Mouse (Mus musculus) adrenal gland, adult 8-10 months (tissue): ENCODE results near the gene Fgfbp1. TPM values are rescaled to one million over a fixed set of nuclear protein-coding genes. Genes with fewer than 3 reads are reported as not detected.

ENCODE experiments used
- DNase-seq: peaks from one replicate; pipeline ENCODE4 v3.0.0; 2022
- total RNA-seq, 4 experiments: library from RNA; stranded (reverse); gene quantifications; 2 replicates each; pipeline ENCODE4 v1.2.4; 2022

Gene Fgfbp1
- not detected for total RNA-seq

GRCm38 (mm10) chr5:43981620-43982019, at the start of gene Fgfbp1:
Fgfbp1 (minus strand) TSS chr5:43981779.
- no peak for DNase-seq

GRCm38 (mm10) chr5:43998295-43998989, 16.9 kb upstream of the Fgfbp1 start:
- no peak for DNase-seq

DNA sequence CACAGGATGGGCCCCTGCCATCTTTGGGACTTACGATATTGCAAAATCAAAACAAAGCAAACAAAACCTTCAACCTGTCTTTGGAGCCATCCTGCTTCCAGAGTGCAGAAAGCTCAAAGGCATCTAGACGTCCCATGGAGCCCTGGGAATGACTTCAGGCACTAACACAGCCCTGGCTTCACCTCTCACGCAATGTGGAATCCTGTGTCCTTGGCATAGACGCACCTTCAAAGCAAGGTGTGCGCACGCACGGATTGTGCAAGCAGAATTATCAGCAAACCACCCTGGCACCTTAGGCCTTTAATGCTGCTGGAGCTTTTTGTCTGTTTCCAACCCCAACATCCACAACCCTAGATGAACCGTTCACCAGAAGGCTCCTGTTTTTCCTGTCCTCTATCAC, 16.0 kb upstream of the Fgfbp1 start:
- no peak for DNase-seq

- no peak for DNase-seq
Measured at GRCm38 (mm10) chr5:43996162-43996561, 14.6 kb upstream of the Fgfbp1 start.

DNA sequence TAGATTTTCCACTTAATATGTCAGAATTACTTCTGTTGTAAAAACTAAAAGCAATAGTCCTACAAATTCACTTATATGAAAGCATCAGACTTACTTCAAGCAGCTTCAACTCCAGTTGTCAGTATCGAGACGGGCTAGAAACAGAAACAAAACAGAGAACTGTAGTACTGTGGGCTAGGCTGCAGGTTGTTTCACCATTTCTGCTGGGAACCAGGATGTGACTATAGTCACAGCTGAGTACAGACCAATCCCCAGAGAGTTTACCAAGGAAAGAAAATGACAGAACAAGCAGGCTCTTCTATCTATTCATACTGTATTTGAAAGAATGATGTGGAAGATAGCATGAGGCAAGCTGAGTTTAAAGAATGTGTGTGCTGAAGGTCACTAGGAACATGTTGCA, 13.4 kb upstream of the Fgfbp1 start:
- no peak for DNase-seq

DNA sequence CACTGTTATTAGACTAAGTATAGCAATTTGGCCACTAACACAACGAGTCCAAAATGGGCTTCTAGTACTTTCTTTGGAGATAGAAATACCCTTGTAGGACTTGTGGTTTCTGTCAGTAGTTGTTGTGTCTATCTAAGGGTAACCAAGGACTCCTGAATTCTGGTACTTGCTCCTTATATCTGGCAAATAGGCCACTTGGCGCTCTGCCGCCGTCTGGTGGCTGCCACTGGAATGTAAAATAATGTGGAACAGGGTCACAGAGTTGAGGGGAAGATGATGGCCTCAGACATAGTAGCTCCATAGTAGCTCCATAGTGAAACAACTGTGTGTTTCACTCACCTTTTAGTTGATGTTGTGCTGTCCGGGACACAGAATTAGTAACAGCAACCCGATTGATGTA, 8.7 kb upstream of the Fgfbp1 start:
- peak; percentile 37 for DNase-seq

DNA sequence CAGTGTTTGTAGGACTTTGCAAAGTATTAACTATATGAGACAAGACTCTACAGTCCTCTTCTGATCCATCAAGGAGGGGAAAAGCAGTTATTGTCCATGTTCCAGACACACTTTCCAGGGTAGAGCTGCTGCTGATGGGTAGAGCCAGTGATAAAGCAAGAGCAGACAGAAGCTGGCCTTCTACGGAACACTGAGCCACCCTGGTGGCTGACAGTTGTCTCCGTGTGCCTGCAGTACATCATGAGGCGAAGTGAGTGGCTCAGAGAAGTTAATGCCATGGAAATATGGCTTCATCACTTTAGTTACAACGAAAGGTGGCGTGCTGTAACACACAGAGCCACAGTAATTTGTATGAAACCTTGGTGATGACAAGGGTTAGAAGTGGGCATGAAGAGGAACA, 7.4 kb upstream of the Fgfbp1 start:
- DNase-seq, result no peak

- DNase-seq, result no peak
Measured at GRCm38 (mm10) chr5:43986212-43986611, 4.6 kb upstream of the Fgfbp1 start.

DNA sequence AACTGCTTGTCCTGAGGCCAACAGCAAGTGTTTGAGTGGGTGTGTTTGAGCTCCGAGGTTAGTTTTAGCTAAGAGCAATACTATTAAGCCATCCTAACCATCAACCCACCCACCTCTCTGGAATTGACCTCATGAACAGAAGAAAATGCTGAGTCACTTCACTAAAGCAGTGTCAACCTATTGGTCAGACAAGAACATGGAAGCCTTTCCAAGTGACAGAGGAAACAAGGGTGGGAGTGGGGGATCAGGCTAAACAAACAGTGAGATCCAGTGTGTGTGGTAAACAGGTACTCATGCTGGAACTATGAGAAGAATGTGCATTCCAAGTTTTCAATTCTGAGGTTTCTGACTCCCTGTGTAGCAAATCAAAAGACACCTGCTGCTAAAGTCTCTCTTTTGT, 1.3 kb upstream of the Fgfbp1 start:
- DNase-seq, result no peak

DNA sequence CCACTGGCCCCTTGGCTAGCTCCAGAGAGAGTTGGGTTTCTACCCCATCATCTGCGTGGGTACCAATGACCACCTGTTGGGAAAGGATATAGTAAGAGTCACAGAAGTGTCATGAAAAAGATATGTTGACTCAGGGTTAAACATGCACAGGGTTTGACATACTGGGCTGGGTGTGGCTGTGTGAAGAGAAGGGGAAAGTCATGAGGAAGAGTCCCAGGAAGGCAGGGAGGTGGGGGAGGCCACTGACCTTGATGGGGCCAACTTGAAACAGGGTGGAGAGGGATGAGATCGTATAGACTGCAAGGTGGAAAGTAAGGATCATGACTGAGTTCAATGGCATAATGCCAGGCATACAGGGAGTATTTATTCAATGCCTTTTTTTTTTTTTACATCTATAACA, 1.2 kb downstream of the Fgfbp1 start:
- DNase-seq, result no peak

GRCm38 (mm10) chr5:43976821-43977561, 4.6 kb downstream of the Fgfbp1 start:
- no peak for DNase-seq

- DNase-seq, result no peak
Measured at GRCm38 (mm10) chr5:43974166-43974565, 7.4 kb downstream of the Fgfbp1 start.

GRCm38 (mm10) chr5:43971156-43971555, 10.4 kb downstream of the Fgfbp1 start:
- no peak for DNase-seq

- DNase-seq, result no peak
Measured at GRCm38 (mm10) chr5:43970532-43970931, 11.0 kb downstream of the Fgfbp1 start.

DNA sequence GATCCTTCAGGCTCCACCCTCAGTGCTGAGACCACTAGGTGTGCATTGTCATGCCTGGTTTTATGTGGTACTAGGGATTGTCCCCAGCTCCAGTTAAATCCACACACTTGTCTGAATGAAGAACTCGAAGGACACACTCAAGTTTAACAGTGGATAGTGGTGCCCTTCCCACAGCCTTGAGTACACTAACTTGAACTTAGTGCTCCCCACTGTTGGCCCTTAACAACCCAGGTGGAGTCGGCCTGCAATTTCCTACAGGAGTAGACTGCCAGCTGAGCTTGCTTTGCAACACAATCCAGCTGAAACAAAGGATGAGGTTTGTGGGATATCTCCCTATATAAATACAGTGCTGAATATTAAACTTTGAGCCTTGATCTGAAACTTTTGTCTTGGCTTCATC, 12.9 kb downstream of the Fgfbp1 start:
- DNase-seq, result no peak

GRCm38 (mm10) chr5:43961056-43961455, 20.5 kb downstream of the Fgfbp1 start:
- no peak for DNase-seq

GRCm38 (mm10) chr5:43959884-43960440, 21.6 kb downstream of the Fgfbp1 start:
- DNase-seq, result no peak

- no peak for DNase-seq
Measured at GRCm38 (mm10) chr5:43953241-43953640, 28.3 kb downstream of the Fgfbp1 start.

DNA sequence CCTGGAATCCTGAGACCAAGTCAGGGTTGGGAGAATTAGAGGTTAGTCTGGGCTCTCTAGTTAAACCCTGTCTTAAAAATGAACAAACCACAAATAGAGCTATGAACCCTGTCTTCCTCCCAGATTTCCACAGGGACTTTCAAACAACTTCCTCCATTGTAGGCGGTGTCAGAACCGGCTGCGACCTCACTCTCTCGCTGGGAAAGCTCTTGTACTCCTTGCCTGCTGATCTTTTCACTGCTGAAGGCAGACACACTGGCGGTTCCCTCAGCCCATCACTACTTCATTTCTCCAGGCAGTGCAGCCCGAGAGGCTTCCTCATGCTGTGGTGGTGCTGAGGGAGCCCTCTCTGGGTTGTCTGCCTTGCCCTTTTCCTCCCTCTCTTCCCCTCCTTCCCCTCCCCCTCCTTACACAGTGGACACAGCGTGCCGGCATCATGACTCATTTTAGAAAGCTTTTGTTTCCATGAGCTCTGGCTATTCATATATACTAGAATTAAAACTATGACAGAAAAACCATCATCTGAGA, 32.8 kb downstream of the Fgfbp1 start:
- DNase-seq, result peak; percentile 5

DNA sequence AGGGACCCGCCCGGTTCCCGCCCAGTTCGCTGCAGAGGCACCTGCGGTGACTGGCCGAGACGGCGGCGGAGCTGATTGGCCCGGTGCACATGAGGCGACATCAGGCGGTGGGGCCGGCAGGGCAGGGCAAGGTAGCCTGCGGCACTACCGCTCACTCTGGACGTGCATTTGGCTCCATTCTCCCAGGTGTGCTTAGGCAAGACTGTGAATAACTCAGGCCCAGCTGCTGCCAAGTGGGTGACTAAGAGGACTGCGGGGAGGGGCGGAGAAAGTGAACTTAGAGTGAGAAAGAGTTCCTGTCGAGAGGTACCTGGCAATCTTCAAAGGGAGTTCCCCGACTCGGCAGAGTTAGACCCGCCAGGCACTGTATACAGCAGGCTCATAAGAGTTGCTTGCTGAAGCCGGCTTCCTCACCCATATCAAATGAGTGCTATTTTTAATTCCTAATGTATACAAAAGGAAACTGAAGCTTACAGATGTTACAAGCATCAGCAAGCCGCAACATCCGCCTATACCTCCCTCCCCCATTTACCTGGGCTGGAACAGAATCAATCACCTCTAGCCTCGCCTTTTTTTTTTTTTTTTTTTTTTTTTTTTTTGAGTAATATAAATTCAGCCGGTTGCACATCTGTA, 33.4 kb downstream of the Fgfbp1 start:
- peak; percentile 14 for DNase-seq

DNA sequence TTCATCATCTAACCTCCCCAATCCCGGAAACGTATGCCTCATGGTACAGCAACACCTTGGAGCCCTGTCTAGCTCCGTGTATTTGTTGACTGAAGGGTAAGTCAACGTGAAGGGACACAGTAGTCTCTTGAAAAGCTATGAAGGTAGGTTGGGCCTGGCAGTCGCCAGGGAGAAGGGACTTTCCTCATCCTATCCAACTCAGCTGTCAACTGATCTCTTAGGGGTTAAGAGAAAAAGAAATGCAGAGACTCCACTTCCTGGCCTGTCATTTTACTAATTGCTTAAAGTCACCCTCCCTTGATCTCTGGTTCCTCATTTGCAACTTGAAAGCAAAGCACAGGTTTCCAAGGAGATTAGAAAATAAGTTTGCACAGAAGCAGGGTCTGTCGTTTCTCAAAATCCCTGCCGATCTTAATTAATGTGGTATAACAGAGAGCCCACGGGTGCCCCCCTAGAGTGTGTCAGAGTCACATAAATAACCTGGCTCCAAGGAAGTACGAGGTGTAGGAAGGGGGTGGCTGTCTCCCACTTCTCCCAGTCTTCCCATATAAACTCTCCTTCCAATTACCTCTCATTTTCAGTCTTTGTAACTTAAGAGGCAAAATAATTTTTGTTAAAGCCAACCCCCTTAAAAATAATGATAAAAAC, 34.1 kb downstream of the Fgfbp1 start:
- DNase-seq, result no peak

DNA sequence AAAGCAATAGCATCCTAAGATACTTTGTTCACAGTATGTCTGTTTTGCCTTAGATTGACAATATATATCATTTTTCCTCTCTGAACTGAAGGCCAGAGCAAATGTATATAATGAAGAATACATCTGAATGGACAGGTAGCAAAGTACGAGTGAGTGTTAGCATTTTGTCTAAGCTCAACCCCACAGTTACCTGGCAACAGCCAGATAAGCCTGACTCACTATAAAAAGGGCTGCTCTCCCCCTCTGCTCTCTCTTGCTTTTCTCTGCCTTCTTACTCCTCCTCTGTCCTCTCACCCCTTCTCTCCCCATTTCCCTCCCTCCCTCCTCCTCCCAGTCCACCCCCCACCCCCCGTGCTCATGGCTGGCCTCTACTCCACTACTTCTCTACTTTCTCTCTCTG, 48.3 kb downstream of the Fgfbp1 start:
- no peak for DNase-seq
